Mouse (Mus musculus): ENCODE data around the gene Olfr1160. TPM values are rescaled to one million over a fixed set of nuclear protein-coding genes. Genes with fewer than 3 reads are reported as not detected.
"Not testable (repeated sequence)": the region's sequence is repeated elsewhere in the genome, so short reads cannot be mapped to it uniquely, and the experiment has no call there.

Gene Olfr1160
- polyA plus RNA-seq (2017; shearing (Covaris generic)) = not detected

DNA sequence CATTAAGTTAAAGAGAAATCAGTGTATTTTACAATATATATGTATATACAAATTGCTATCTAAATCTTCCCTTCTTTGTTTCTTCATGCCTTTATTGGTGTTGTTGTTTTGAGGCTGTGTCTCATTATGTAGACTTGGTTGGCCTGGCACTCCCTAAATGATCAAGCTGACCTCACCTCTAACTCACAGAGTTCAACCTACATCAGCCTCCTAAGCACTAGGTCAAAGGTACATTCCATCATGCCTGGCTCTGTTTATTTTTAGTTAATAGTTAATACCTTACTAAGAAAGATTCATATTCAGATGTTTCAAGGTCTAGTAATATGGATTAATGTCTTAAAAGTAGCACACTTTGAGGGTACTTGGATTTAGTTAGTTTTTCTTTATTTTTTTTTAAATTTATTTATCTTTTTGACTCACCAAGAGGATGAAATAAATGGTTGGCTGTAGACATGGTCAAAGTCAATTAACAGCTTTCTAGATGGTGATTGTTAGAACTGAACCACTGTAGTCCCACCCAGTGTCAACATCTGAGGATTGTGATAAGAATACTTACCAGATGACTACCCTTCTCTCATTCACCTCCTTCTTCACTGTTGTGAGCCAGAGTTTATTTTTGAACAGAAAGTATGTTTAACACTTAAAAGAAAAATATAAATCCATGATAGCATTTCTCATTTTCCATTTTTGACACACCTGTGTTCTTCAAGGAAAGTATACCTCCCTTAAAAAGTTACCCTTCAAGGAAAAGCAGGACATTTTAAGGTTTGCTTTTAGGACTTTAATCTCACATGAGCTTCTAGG is at the start of gene Olfr1160:
Gene Olfr1160, minus strand, starts transcription at position 754 of the 804 bp plus-strand sequence.
- ATAC-seq = no peak

DNA sequence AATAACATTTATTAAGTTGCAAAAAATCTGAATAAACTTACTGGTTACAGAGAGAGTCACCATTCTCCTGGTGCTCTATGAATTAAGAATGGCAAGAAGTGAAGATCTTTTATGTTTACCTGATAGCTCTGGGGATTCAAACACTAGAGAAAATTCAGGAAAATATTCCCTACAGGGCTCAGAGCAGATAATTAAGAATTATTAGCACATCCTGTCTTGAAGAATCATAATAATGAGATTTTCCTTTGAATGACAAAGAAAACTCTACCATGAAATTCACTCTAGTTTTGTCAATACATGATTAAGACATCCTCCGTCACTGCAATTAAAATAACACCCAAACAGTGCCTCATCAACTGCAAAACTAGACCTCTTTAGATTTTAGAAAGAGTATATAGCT is 43.0 kb upstream of the Olfr1160 start, which contains the start of gene Olfr1162:
Gene Olfr1162, minus strand, starts transcription at position 101 of the 400 bp plus-strand sequence.
- ATAC-seq = no peak

GRCm38 (mm10) chr2:88037599-88037998 is 29.5 kb upstream of the Olfr1160 start, which contains the start of gene Olfr73:
Gene Olfr73 (minus strand): TSS chr2:88037699.
- ATAC-seq = no peak

GRCm38 (mm10) chr2:88022474-88022873 is 14.4 kb upstream of the Olfr1160 start, which contains the start of gene Olfr1161:
Gene Olfr1161 (plus strand): TSS chr2:88022774.
- ATAC-seq = not testable (repeated sequence)

DNA sequence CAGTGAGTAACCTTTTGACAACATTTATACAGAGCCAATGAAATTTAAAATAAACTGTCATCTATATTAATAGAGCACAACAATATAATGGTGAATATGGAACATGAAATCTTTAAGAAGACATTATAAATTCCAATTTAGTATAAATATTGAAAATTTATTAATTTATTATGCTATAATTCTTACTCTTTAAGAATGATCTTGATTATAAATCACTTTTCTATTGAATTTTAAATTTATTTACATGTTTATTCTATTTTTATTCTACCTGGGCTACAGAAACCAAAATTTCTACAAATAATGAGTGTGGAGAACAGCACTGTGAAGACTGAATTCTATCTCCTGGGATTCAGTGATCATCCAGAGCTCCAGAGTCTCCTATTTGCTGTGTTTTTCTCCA is 18.3 kb downstream of the Olfr1160 start, which contains the start of gene Olfr1158:
Gene Olfr1158, plus strand, starts transcription at position 301 of the 400 bp plus-strand sequence.
- ATAC-seq = no peak

GRCm38 (mm10) chr2:87974563-87974962 is 33.5 kb downstream of the Olfr1160 start, which contains the start of gene Olfr74:
Gene Olfr74 (minus strand): TSS chr2:87974663.
- no peak for ATAC-seq

DNA sequence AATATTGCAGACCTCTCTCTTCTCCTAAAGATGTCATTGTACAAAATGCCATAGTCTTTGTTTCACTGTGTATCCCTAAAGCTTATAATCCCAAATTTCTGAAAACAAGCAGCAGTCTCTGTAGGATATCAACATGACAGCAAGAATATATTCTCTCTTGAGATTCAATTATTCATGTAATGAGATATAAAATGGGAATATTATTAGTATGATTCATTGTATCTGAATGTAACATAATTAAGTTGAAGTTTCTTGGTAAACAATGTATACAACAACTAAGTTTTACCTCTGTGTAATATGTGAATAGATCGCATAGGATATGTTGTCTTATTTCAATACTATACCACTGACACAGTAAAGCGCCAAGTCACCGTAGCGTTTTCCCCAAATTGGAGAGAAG is 39.9 kb downstream of the Olfr1160 start, which contains the start of gene Olfr1157:
Gene Olfr1157, minus strand, starts transcription at position 101 of the 400 bp plus-strand sequence.
- ATAC-seq = no peak

DNA sequence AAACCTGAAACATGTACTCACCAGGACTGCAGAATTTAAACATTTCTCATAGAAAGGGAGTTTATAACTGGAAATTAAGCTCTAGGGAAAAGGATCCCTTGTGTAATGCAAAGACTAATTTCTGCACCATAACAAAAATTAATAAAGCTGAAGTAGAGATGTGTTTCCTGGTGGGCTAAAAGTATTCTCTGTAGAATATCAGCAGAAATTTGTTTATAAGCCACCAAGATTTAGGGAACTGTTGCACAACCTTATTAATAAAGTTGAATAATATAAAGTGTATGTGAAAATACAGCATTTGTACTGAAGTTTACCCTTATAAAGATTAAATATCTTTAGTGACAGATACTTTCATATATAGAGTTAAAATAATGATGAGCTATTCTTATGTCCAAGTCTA is 55.1 kb downstream of the Olfr1160 start, which contains the start of gene Olfr1156:
Gene Olfr1156, minus strand, starts transcription at position 101 of the 400 bp plus-strand sequence.
- ATAC-seq = no peak

Other genes starting within 250 kb of the Olfr1160 start
- not detected for gene Olfr152, start 228.8 kb downstream of the Olfr1160 start, polyA plus RNA-seq (2017; shearing (Covaris generic))
- gene Olfr1143, start 207.7 kb downstream of the Olfr1160 start, polyA plus RNA-seq (2017; shearing (Covaris generic)) = not detected
- not detected for gene Olfr1145, start 198.4 kb downstream of the Olfr1160 start, polyA plus RNA-seq (2017; shearing (Covaris generic))
- gene Olfr1148, start 177.7 kb downstream of the Olfr1160 start, polyA plus RNA-seq (2017; shearing (Covaris generic)) = not detected
- not detected for gene Olfr1150-ps1, start 164.3 kb downstream of the Olfr1160 start, polyA plus RNA-seq (2017; shearing (Covaris generic))
- gene Olfr1151, start 152.4 kb downstream of the Olfr1160 start, polyA plus RNA-seq (2017; shearing (Covaris generic)) = not detected
- gene Olfr1152, start 141.8 kb downstream of the Olfr1160 start, polyA plus RNA-seq (2017; shearing (Covaris generic)) = under 1 TPM in 1 of 2 experiments, not detected in 1; 0.08 TPM
- not detected for gene Olfr1153, start 113.3 kb downstream of the Olfr1160 start, polyA plus RNA-seq (2017; shearing (Covaris generic))
- not detected for gene Olfr1154, start 103.1 kb downstream of the Olfr1160 start, polyA plus RNA-seq (2017; shearing (Covaris generic))
- gene Olfr1155, start 63.1 kb downstream of the Olfr1160 start, polyA plus RNA-seq (2017; shearing (Covaris generic)) = not detected
- gene Olfr1156, start 55.2 kb downstream of the Olfr1160 start, polyA plus RNA-seq (2017; shearing (Covaris generic)) = under 1 TPM in 1 of 2 experiments, not detected in 1; 0.20 TPM
- gene Olfr1157, start 40.0 kb downstream of the Olfr1160 start, polyA plus RNA-seq (2017; shearing (Covaris generic)) = under 1 TPM in 1 of 2 experiments, not detected in 1; 0.15 TPM
- gene Olfr74, start 33.6 kb downstream of the Olfr1160 start, polyA plus RNA-seq (2017; shearing (Covaris generic)) = not detected
- not detected for gene Olfr1158, start 18.2 kb downstream of the Olfr1160 start, polyA plus RNA-seq (2017; shearing (Covaris generic))
- not detected for gene Olfr1161, start 14.5 kb upstream of the Olfr1160 start, polyA plus RNA-seq (2017; shearing (Covaris generic))
- gene Olfr73, start 29.4 kb upstream of the Olfr1160 start, polyA plus RNA-seq (2017; shearing (Covaris generic)) = not detected
- not detected for gene Olfr1162, start 42.9 kb upstream of the Olfr1160 start, polyA plus RNA-seq (2017; shearing (Covaris generic))
- gene Olfr1163, start 63.6 kb upstream of the Olfr1160 start, polyA plus RNA-seq (2017; shearing (Covaris generic)) = not detected
- not detected for gene Olfr1164, start 85.7 kb upstream of the Olfr1160 start, polyA plus RNA-seq (2017; shearing (Covaris generic))
- gene Olfr1166, start 120.0 kb upstream of the Olfr1160 start, polyA plus RNA-seq (2017; shearing (Covaris generic)) = under 1 TPM in 1 of 2 experiments, not detected in 1; 0.17 TPM
- under 1 TPM in 1 of 2 experiments, not detected in 1; 0.11 TPM for gene Olfr1167, start 146.9 kb upstream of the Olfr1160 start, polyA plus RNA-seq (2017; shearing (Covaris generic))
- gene Olfr1168, start 173.6 kb upstream of the Olfr1160 start, polyA plus RNA-seq (2017; shearing (Covaris generic)) = not detected
- gene Olfr1170, start 220.1 kb upstream of the Olfr1160 start, polyA plus RNA-seq (2017; shearing (Covaris generic)) = under 1 TPM in 1 of 2 experiments, not detected in 1; 0.12 TPM

All from activated CD4-positive, CD25-positive, alpha-beta regulatory T cell, adult 4 months (primary cell).